In the genomic region with DNA sequence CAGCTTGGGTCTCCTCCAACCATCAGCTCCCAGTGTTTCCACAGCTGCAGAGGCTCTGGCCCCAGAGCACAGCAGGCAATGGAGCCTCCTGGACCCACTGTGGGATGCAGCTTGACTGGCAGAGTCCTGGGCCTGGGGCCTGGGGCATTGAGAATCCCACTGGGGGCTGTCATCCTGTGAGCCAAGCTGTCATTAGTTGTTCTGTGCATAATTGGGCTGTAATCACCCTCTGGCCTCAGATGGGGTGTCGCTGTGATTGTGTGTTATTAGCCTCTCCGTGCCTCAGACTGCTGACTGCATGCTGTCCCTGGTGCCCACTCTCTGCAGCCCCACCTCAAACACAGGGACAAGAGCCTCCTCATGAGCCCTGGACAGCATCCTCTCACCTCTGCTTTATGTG, we compare ENCODE assay signal across 13 mouse cellular contexts. TPM values are rescaled to one million over a fixed set of nuclear protein-coding genes. Genes with fewer than 3 reads are reported as not detected.
DNase-seq lines count a peak whose midpoint lies in the region; ATAC-seq and TF ChIP-seq lines count a peak whose summit lies in the region.
"Had no signal": no experiment of that assay in that cellular context is flagged by ENCODE, and none has a peak within 500 bp of the region (broad histone marks: within the 10 kb centered on the region; RNA-seq: fewer than 3 reads in every experiment).

No protein-coding gene starts in this region.

- TF ChIP-seq CTCF in layer of hippocampus, adult 2 months (conservative IDR thresholded peaks at IDR 0.05) = no peak

- no peaks in the 10 kb centered on the region for H3K36me3 ChIP-seq in forebrain, embryonic 12.5 days (replicated peaks)
- no peaks in the 10 kb centered on the region for H3K36me3 ChIP-seq in hindbrain, embryonic 15.5 days
- no peaks in the 10 kb centered on the region for H3K36me3 ChIP-seq in neural tube, embryonic 12.5 days

- peak; percentile 24 to 44 for DNase-seq in layer of hippocampus, postnatal 10 days (ENCODE audit: low spot score in 2 of 2)
- no peak for DNase-seq in layer of hippocampus, adult 2 months (ENCODE audit: low spot score in 2 of 2)
- DNase-seq in thymus, postnatal 36 days = no peak
- no peak for DNase-seq in cerebellum, adult 11-12 months
- no peak for DNase-seq in spleen, postnatal 14 days (ENCODE audit: low spot score in 2 of 2)
- DNase-seq: adrenal gland, postnatal 10 days; heart, adult 11 months; kidney, postnatal 14 days; liver had no signal

- no peak overlapping the region for H3K9ac ChIP-seq in forebrain, embryonic 12.5 days
- no peak overlapping the region for H3K9ac ChIP-seq in hindbrain, embryonic 15.5 days
- no peak overlapping the region for H3K9ac ChIP-seq in neural tube, embryonic 12.5 days

- H3K4me1 ChIP-seq in forebrain, embryonic 12.5 days = peaks cover 24% of the 10 kb centered on the region
- H3K4me1 ChIP-seq in hindbrain, embryonic 15.5 days (replicated peaks) = peaks cover 16% of the 10 kb centered on the region
- 0 out of 2 replicates have a peak, but pooled peaks cover 17% of the 10 kb centered on the region for H3K4me1 ChIP-seq in neural tube, embryonic 12.5 days

- H3K4me2 ChIP-seq in forebrain, embryonic 12.5 days = no peak overlapping the region
- no peak overlapping the region for H3K4me2 ChIP-seq in hindbrain, embryonic 15.5 days
- H3K4me2 ChIP-seq in neural tube, embryonic 12.5 days (replicated peaks) = no peak overlapping the region

- no peaks in the 10 kb centered on the region for H3K9me3 ChIP-seq in forebrain, embryonic 12.5 days
- H3K9me3 ChIP-seq in hindbrain, embryonic 15.5 days = no peaks in the 10 kb centered on the region
- no peaks in the 10 kb centered on the region for H3K9me3 ChIP-seq in neural tube, embryonic 12.5 days

- H3K4me3 ChIP-seq in layer of hippocampus, adult 2 months = no peak overlapping the region
- no peak overlapping the region for H3K4me3 ChIP-seq in forebrain, embryonic 12.5 days (replicated peaks)
- no peak overlapping the region for H3K4me3 ChIP-seq in hindbrain, embryonic 15.5 days
- no peak overlapping the region for H3K4me3 ChIP-seq in neural tube, embryonic 12.5 days
- H3K4me3 ChIP-seq: left cerebral cortex, adult 2 months had no signal

- H3K27me3 ChIP-seq in forebrain, embryonic 12.5 days = no peaks in the 10 kb centered on the region
- no peaks in the 10 kb centered on the region for H3K27me3 ChIP-seq in hindbrain, embryonic 15.5 days
- H3K27me3 ChIP-seq in neural tube, embryonic 12.5 days (replicated peaks) = no peaks in the 10 kb centered on the region; the same call in 1 of the 2 replicates

- 22% methylated on average over 2 of the region's 2 CpGs for WGBS in forebrain, embryonic 12.5 days
- 29% methylated on average over 2 of the region's 2 CpGs for WGBS in hindbrain, embryonic 15.5 days
- WGBS in neural tube, embryonic 12.5 days = 15% methylated on average over 2 of the region's 2 CpGs

- ATAC-seq in forebrain, embryonic 12.5 days (ENCODE audit: low FRiP score) = peak; percentile 82
- peak; percentile 70 for ATAC-seq in hindbrain, embryonic 15.5 days (ENCODE audit: low FRiP score, low read depth)
- ATAC-seq in neural tube, embryonic 12.5 days (ENCODE audit: low FRiP score, low read depth) = peak; percentile 90

- no peak overlapping the region for H3K27ac ChIP-seq in layer of hippocampus, adult 2 months
- H3K27ac ChIP-seq in forebrain, embryonic 12.5 days = peak overlapping the region; percentile 48
- 0 out of 2 replicates have a peak overlapping the region, but pooled peaks have one; percentile 21 for H3K27ac ChIP-seq in hindbrain, embryonic 15.5 days (replicated peaks)
- no peak overlapping the region; the same call in 1 of the 2 replicates for H3K27ac ChIP-seq in neural tube, embryonic 12.5 days
- H3K27ac ChIP-seq: left cerebral cortex, adult 2 months had no signal

RNA-seq across cellular contexts. Expression of gene Prdm11, which starts 45.7 kb away (rescaled TPM):
- 10 to 100 TPM; 24.9 to 25.9 TPM for total RNA-seq in layer of hippocampus, postnatal 10 days (2021)
- total RNA-seq in layer of hippocampus, adult 2 months (2021) = 10 to 100 TPM; 30.7 to 30.9 TPM
- polyA plus RNA-seq in forebrain, embryonic 12.5 days (2016; fragmentation: Nextera tagmentation; extraction: Ambion mirVana) = 1.7 and 2.1 TPM in 2 replicates
- 3.7 and 4.1 TPM in 2 replicates for polyA plus RNA-seq in hindbrain, embryonic 15.5 days (2015; fragmentation: Nextera tagmentation; extraction: Ambion mirVana)
- 2.9 and 5.1 TPM in 2 replicates for polyA plus RNA-seq in neural tube, embryonic 12.5 days (2016; fragmentation: Nextera tagmentation; extraction: Ambion mirVana)

Comparison
In these comparisons a context has a peak if more than half of its experiments do, and no peak if none do; other contexts are left out.
1. DNase-seq: peak in layer of hippocampus, postnatal 10 days (2 of 2); none in layer of hippocampus, adult 2 months (0 of 2), thymus, postnatal 36 days (0 of 2), cerebellum, adult 11-12 months (single experiment) and spleen, postnatal 14 days (0 of 2).
2. H3K27ac ChIP-seq: peak in forebrain, embryonic 12.5 days (single experiment) and hindbrain, embryonic 15.5 days (single experiment); none in layer of hippocampus, adult 2 months (single experiment) and neural tube, embryonic 12.5 days (single experiment).
3. Peak in every context shown above with its lines, with median percentiles within 50 percentile points of each other: ATAC-seq.